Mouse (Mus musculus): ENCODE measurements around the gene Rnf145. TPM values are rescaled to one million over a fixed set of nuclear protein-coding genes. Genes with fewer than 3 reads are reported as not detected.

Gene Rnf145
- polyA plus RNA-seq, 1 experiment: 43.3 TPM

- TF ChIP-seq CTCF (IDR thresholded peaks at IDR 0.05; ENCODE audit: low read depth, low read length) (peak; percentile 87), POLR2A (IDR thresholded peaks at IDR 0.05; ENCODE audit: borderline replicate concordance, low read depth, low read length) (no peak)
- peak overlapping the region; percentile 15 for H3K4me3 ChIP-seq (ENCODE audit: insufficient read depth, low read length)
- H3K27ac ChIP-seq (ENCODE audit: insufficient read depth, low read depth, low read length): no peak overlapping the region
- no peaks in the 10 kb centered on the region for H3K4me1 ChIP-seq (ENCODE audit: control insufficient read depth, insufficient read depth, low read length)
Measured at GRCm38 (mm10) chr11:44610971-44611781, 92.4 kb downstream of the Rnf145 start.

GRCm38 (mm10) chr11:44612156-44612555, 93.4 kb downstream of the Rnf145 start:
- TF ChIP-seq POLR2A (IDR thresholded peaks at IDR 0.05; ENCODE audit: borderline replicate concordance, low read depth, low read length) (no peak), CTCF (IDR thresholded peaks at IDR 0.05; ENCODE audit: low read depth, low read length) (no peak)
- H3K4me3 ChIP-seq (ENCODE audit: insufficient read depth, low read length): no peak overlapping the region
- H3K27ac ChIP-seq (ENCODE audit: insufficient read depth, low read depth, low read length): no peak overlapping the region
- no peaks in the 10 kb centered on the region for H3K4me1 ChIP-seq (ENCODE audit: control insufficient read depth, insufficient read depth, low read length)

GRCm38 (mm10) chr11:44612681-44613410, 94.1 kb downstream of the Rnf145 start:
- no peak overlapping the region for H3K27ac ChIP-seq (ENCODE audit: insufficient read depth, low read depth, low read length)
- H3K4me1 ChIP-seq (ENCODE audit: control insufficient read depth, insufficient read depth, low read length): no peaks in the 10 kb centered on the region
- H3K4me3 ChIP-seq (ENCODE audit: insufficient read depth, low read length): no peak overlapping the region
- TF ChIP-seq POLR2A (IDR thresholded peaks at IDR 0.05; ENCODE audit: borderline replicate concordance, low read depth, low read length) (no peak), CTCF (IDR thresholded peaks at IDR 0.05; ENCODE audit: low read depth, low read length) (no peak)

GRCm38 (mm10) chr11:44613411-44614180, 94.8 kb downstream of the Rnf145 start:
- no peaks in the 10 kb centered on the region for H3K4me1 ChIP-seq (ENCODE audit: control insufficient read depth, insufficient read depth, low read length)

More at GRCm38 (mm10) chr11:44613411-44614180, 94.8 kb downstream of the Rnf145 start:
- Histone ChIP-seq H3K4me3 (ENCODE audit: insufficient read depth, low read length) (no peak overlapping the region), H3K27ac (ENCODE audit: insufficient read depth, low read depth, low read length) (no peak overlapping the region)
- TF ChIP-seq POLR2A (IDR thresholded peaks at IDR 0.05; ENCODE audit: borderline replicate concordance, low read depth, low read length) (no peak), CTCF (IDR thresholded peaks at IDR 0.05; ENCODE audit: low read depth, low read length) (no peak)

Other genes starting within 250 kb of the Rnf145 start
- gene Il12b, start 118.9 kb upstream of the Rnf145 start, polyA plus RNA-seq (2012; ENCODE audit: insufficient read depth, insufficient read length, missing spikeins): not detected in 2 replicates
- 9.7 and 16.5 TPM in 2 replicates for gene Ublcp1, start 48.5 kb upstream of the Rnf145 start, polyA plus RNA-seq (2012; ENCODE audit: insufficient read depth, insufficient read length, missing spikeins)
- gene Ebf1, start 98.4 kb downstream of the Rnf145 start, polyA plus RNA-seq (2012; ENCODE audit: insufficient read depth, insufficient read length, missing spikeins): 0.32 and 0.49 TPM in 2 replicates